Mouse (Mus musculus) cerebellum, adult 18-20 months (tissue): ENCODE results near the gene Bcl7a.

ENCODE experiments used
- DNase-seq, 2 experiments: peaks; one replicate each; pipeline ENCODE4 v3.0.0; 2021

The Bcl7a gene

GRCm38 (mm10) chr5:123333566-123333965, 10.1 kb upstream of the Bcl7a start:
- no peak for DNase-seq

- DNase-seq: no peak
Measured at GRCm38 (mm10) chr5:123336205-123336961, 7.3 kb upstream of the Bcl7a start.

- no peak for DNase-seq
Measured at GRCm38 (mm10) chr5:123338463-123338862, 5.2 kb upstream of the Bcl7a start.

- DNase-seq: no peak
Measured at GRCm38 (mm10) chr5:123344628-123344962, 961 bp downstream of the Bcl7a start.

- peak; percentile 48 to 72 for DNase-seq
Measured at GRCm38 (mm10) chr5:123344963-123345852, 1.6 kb downstream of the Bcl7a start.

- peak; percentile 46 to 56 for DNase-seq
Measured at GRCm38 (mm10) chr5:123345853-123346654, 2.4 kb downstream of the Bcl7a start.

GRCm38 (mm10) chr5:123346701-123347270, 3.2 kb downstream of the Bcl7a start:
- no peak for DNase-seq

- DNase-seq: no peak
Measured at GRCm38 (mm10) chr5:123347985-123348384, 4.4 kb downstream of the Bcl7a start.

- peak; percentile 35 to 63 for DNase-seq
Measured at GRCm38 (mm10) chr5:123350386-123350785, 6.8 kb downstream of the Bcl7a start.

- no peak for DNase-seq
Measured at GRCm38 (mm10) chr5:123355918-123356317, 12.3 kb downstream of the Bcl7a start.

GRCm38 (mm10) chr5:123357253-123357652, 13.6 kb downstream of the Bcl7a start:
- no peak for DNase-seq

- DNase-seq: no peak
Measured at GRCm38 (mm10) chr5:123359431-123359830, 15.8 kb downstream of the Bcl7a start.

GRCm38 (mm10) chr5:123362911-123363310, 19.3 kb downstream of the Bcl7a start:
- DNase-seq: no peak

- peak; percentile 66 to 84 for DNase-seq
Measured at GRCm38 (mm10) chr5:123364302-123364971, 20.8 kb downstream of the Bcl7a start.

GRCm38 (mm10) chr5:123368869-123369488, 25.3 kb downstream of the Bcl7a start:
- DNase-seq: peak; percentile 39 to 70

GRCm38 (mm10) chr5:123370049-123370448, 26.4 kb downstream of the Bcl7a start:
- no peak for DNase-seq

- DNase-seq: no peak
Measured at GRCm38 (mm10) chr5:123375262-123375661, 31.6 kb downstream of the Bcl7a start.

- no peak for DNase-seq
Measured at GRCm38 (mm10) chr5:123375793-123376452, 32.3 kb downstream of the Bcl7a start.

- DNase-seq: peak; percentile 70 to 80
Measured at GRCm38 (mm10) chr5:123376569-123376968, 32.9 kb downstream of the Bcl7a start.

- peak; percentile 80 to 89 for DNase-seq
Measured at GRCm38 (mm10) chr5:123377120-123377955, 33.7 kb downstream of the Bcl7a start.
